Mouse (Mus musculus) liver, embryonic 11.5 days (tissue): ENCODE measurements around the gene Nmral1. TPM values are rescaled to one million over a fixed set of nuclear protein-coding genes. Genes with fewer than 3 reads are reported as not detected.
"Not testable (repeated sequence)": the region's sequence is repeated elsewhere in the genome, so short reads cannot be mapped to it uniquely, and the experiment has no call there.

Source experiments
- ATAC-seq: fragments of 200-750 bp; cut with Nextera tagmentation; replicated peaks from 2 replicates; pipeline ENCODE4 v1.8.0; 2017; ENCODE audit warnings: moderate number of reproducible peaks, mild to moderate bottlenecking, moderate TSS enrichment, moderate library complexity; ENCODE audit not compliant: low FRiP score
- DNase-seq: peaks from one replicate; pipeline ENCODE4 v3.0.0-alpha.2; 2017; ENCODE audit warnings: low spot score
- H3K27ac ChIP-seq: fragments of 300-500 bp; sonication (generic); 2 replicates; pipeline ENCODE4 v1.5.1; 2014; ENCODE audit warnings: mild to moderate bottlenecking, low read depth, low read length, control low read depth
- H3K27me3 ChIP-seq: fragments of 300-500 bp; sonication (generic); replicated peaks from 2 replicates; pipeline ENCODE4 v1.6.1; 2014; ENCODE audit warnings: low read length, mixed read lengths; ENCODE audit not compliant: control insufficient read depth, insufficient read depth
- H3K36me3 ChIP-seq: fragments of 300-500 bp; sonication (generic); 2 replicates; pipeline ENCODE4 v1.6.1; 2014; ENCODE audit warnings: mild to moderate bottlenecking, low read length, moderate library complexity, mixed read lengths; ENCODE audit not compliant: control insufficient read depth, insufficient read depth
- H3K4me1 ChIP-seq: fragments of 300-500 bp; sonication (generic); replicated peaks from 2 replicates; pipeline ENCODE4 v1.6.1; 2014; ENCODE audit warnings: low read length, mixed read lengths; ENCODE audit not compliant: control insufficient read depth, insufficient read depth
- H3K4me2 ChIP-seq: fragments of 300-500 bp; sonication (generic); 2 replicates; pipeline ENCODE4 v1.6.1; 2014; ENCODE audit warnings: mild to moderate bottlenecking, control low read depth, moderate library complexity
- H3K4me3 ChIP-seq: fragments of 300-500 bp; sonication (generic); 2 replicates; pipeline ENCODE4 v1.5.1; 2014; ENCODE audit warnings: low read depth, low read length, control low read depth
- H3K9ac ChIP-seq: fragments of 300-500 bp; sonication (generic); 2 replicates; pipeline ENCODE4 v1.6.1; 2014; ENCODE audit warnings: low read depth, low read length, control low read depth
- H3K9me3 ChIP-seq: fragments of 300-500 bp; sonication (generic); 2 replicates; pipeline ENCODE4 v1.6.1; 2016; ENCODE audit warnings: low read length, inconsistent platforms, mixed read lengths; ENCODE audit not compliant: control insufficient read depth
- WGBS: fragments of 180-500 bp; shearing (Covaris S2); extraction: QIAGEN DNeasy Blood & Tissue Kit; methylation state at CpG from one replicate; pipeline ENCODE4 v1.1.7; 2014; 5-methylcytosine and 5-hydroxymethylcytosine counted together
- polyA plus RNA-seq: library from polyadenylated mRNA; unstranded; fragments of >200 nt; fragmentation: Nextera tagmentation; extraction: Ambion mirVana; gene quantifications from 2 replicates; pipeline ENCODE4 v1.2.1, GENCODE M21; 2014

Nmral1 gene
- polyA plus RNA-seq, 1 experiment from 2014 or later, result 85.6 TPM

GRCm38 (mm10) chr16:4702646-4703045 is 16.5 kb downstream of the Nmral1 start:
- ATAC-seq (no peak), DNase-seq (no peak)
- H3K27me3 ChIP-seq, result no peaks in the 10 kb centered on the region
- H3K9me3 ChIP-seq, result no peaks in the 10 kb centered on the region
- WGBS, result 67% methylated on average over 1 of the region's 1 CpGs
- H3K4me2 ChIP-seq, result no peak overlapping the region
- H3K4me1 ChIP-seq, result no peaks in the 10 kb centered on the region
- no peak overlapping the region for H3K27ac ChIP-seq
- H3K9ac ChIP-seq, result no peak overlapping the region
- H3K4me3 ChIP-seq, result no peak overlapping the region
- H3K36me3 ChIP-seq, result peaks cover 66% of the 10 kb centered on the region

DNA sequence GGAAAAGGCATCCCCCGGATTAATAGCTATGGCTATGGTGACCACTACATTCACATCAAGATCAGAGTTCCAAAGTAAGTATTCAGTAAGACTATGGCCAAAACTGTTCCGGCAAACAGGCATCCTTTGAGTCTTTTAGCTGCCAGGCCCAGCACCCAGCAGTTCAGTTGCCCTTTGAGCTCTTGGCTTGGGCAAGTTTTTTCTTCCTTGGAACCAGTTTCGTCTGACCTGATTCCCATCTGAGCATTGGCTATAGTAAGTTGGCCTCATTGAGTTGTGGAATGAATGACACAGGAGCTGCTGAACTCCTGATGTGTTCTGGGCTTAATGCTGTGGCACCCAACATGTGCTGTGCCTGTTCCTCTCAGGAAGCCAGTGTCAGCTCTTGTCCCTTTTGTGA is 17.9 kb downstream of the Nmral1 start:
- Histone ChIP-seq H3K4me3 (no peak overlapping the region), H3K4me1 (no peaks in the 10 kb centered on the region), H3K9me3 (no peaks in the 10 kb centered on the region), H3K9ac (no peak overlapping the region), H3K4me2 (no peak overlapping the region), H3K36me3 (peaks cover 60% of the 10 kb centered on the region), H3K27ac (no peak overlapping the region), H3K27me3 (no peaks in the 10 kb centered on the region)
- WGBS, result 96% methylated on average over 3 of the region's 3 CpGs
- no peak for ATAC-seq
- DNase-seq, result no peak

GRCm38 (mm10) chr16:4689371-4689770 is 29.8 kb downstream of the Nmral1 start:
- H3K4me2 ChIP-seq, H3K4me3 ChIP-seq, H3K4me1 ChIP-seq, ATAC-seq, H3K9ac ChIP-seq, H3K27ac ChIP-seq, DNase-seq, H3K9me3 ChIP-seq, H3K27me3 ChIP-seq: not testable (repeated sequence)
- 96% methylated on average over 4 of the region's 4 CpGs for WGBS
- H3K36me3 ChIP-seq, result peaks cover 51% of the 10 kb centered on the region

- no peak for DNase-seq
- H3K27ac ChIP-seq, result peak overlapping the region; percentile 77
- peak overlapping the region; percentile 88 for H3K4me3 ChIP-seq
- peaks cover 11% of the 10 kb centered on the region for H3K36me3 ChIP-seq
- peaks cover 16% of the 10 kb centered on the region for H3K4me1 ChIP-seq
- no peaks in the 10 kb centered on the region for H3K27me3 ChIP-seq
- WGBS, result under 1% methylated on average over 9 of the region's 9 CpGs
- peak overlapping the region; percentile 91 for H3K4me2 ChIP-seq
- H3K9ac ChIP-seq, result peak overlapping the region; percentile 93
- H3K9me3 ChIP-seq, result 0 out of 2 replicates have a peak, but pooled peaks cover 2% of the 10 kb centered on the region
- 0 out of 2 replicates have a peak, but pooled peaks have one; percentile 1 for ATAC-seq
Measured at GRCm38 (mm10) chr16:4684457-4684791, 34.7 kb downstream of the Nmral1 start.

GRCm38 (mm10) chr16:4683581-4684456 is 35.3 kb downstream of the Nmral1 start:
- peak overlapping the region; percentile 88 for H3K4me3 ChIP-seq
- ATAC-seq (peak; percentile 80), DNase-seq (peak; percentile 96)
- peak overlapping the region; percentile 91 for H3K4me2 ChIP-seq
- H3K27ac ChIP-seq, result peak overlapping the region; percentile 77
- no peaks in the 10 kb centered on the region for H3K27me3 ChIP-seq
- peaks cover 5% of the 10 kb centered on the region; the same call in 1 of the 2 replicates for H3K36me3 ChIP-seq
- peak overlapping the region; percentile 93 for H3K9ac ChIP-seq
- under 1% methylated on average over 54 of the region's 54 CpGs for WGBS
- no peaks in the 10 kb centered on the region for H3K9me3 ChIP-seq
- peaks cover 18% of the 10 kb centered on the region for H3K4me1 ChIP-seq

DNA sequence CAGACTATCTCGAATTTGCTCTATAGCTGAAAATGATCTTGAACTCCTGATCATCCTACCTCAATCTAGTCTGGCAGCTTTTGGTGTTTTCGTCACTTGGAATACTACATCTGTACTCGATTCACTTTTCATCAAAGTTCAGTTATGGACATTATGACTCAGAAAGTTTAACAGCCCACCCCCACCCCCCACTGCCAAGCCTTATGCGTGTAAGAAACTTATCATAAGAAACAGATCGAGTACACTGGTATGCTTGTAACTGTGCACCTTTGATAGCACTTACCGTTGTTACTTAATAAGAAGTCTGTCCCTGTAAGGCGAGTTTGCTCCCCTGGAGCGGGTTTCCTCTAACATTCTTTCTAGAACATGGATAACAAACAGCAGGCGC is 36.0 kb downstream of the Nmral1 start:
- Histone ChIP-seq H3K9me3 (no peaks in the 10 kb centered on the region), H3K36me3 (peaks cover 5% of the 10 kb centered on the region; the same call in 1 of the 2 replicates), H3K4me2 (peak overlapping the region; percentile 91), H3K27me3 (no peaks in the 10 kb centered on the region), H3K4me3 (peak overlapping the region; percentile 88), H3K4me1 (peaks cover 23% of the 10 kb centered on the region), H3K9ac (peak overlapping the region; percentile 93), H3K27ac (peak overlapping the region; percentile 77)
- DNase-seq (no peak), ATAC-seq (peak; percentile 50)
- 25% methylated on average over 9 of the region's 9 CpGs for WGBS

DNA sequence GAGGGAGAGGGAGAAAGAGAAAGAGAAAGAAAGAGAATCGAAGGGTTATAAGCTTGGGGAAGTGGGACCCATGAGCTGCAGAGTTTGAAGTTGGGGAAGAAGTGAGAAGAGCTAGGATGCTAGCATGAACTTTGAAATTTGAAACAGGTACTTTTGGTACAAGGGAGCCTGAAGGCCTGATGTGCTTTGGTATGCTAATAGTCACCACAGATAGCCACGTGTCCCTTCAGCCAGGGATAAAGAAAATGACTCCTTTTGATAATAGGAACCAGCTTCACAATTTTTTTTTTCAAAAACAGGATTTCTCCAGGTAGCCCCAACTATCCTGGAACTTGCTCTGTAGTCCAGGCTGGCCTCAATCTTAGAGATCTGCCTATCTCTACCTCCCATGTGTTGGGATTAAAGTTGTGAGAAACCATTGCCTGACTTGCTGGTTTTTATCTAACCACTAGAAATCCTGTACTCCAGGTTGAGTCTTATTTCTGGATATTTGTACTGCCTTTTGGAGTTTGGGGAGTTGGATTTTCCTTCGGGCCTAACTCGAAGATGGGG is 36.5 kb downstream of the Nmral1 start:
- Histone ChIP-seq H3K9me3 (no peaks in the 10 kb centered on the region), H3K27me3 (no peaks in the 10 kb centered on the region), H3K9ac (peak overlapping the region; percentile 93), H3K27ac (peak overlapping the region; percentile 77), H3K4me2 (peak overlapping the region; percentile 91), H3K4me3 (peak overlapping the region; percentile 88), H3K4me1 (peaks cover 28% of the 10 kb centered on the region), H3K36me3 (peaks cover 4% of the 10 kb centered on the region; the same call in 1 of the 2 replicates)
- ATAC-seq (no peak), DNase-seq (no peak)
- WGBS, result 61% methylated on average over 4 of the region's 4 CpGs

GRCm38 (mm10) chr16:4680922-4681455 is 38.2 kb downstream of the Nmral1 start:
- H3K9me3 ChIP-seq, H3K9ac ChIP-seq, H3K27me3 ChIP-seq, H3K4me2 ChIP-seq, DNase-seq, H3K4me3 ChIP-seq, ATAC-seq, H3K36me3 ChIP-seq, H3K27ac ChIP-seq: not testable (repeated sequence)
- H3K4me1 ChIP-seq, result peaks cover 28% of the 10 kb centered on the region
- 81% methylated on average over 3 of the region's 3 CpGs for WGBS
